Mouse (Mus musculus) monocyte, adult 2 months (primary cell): ENCODE measurements at regions not wholly inside any gene's neighbourhood (a gene's known extent, or its start where the extent isn't known, plus 50 kb on each side); places are given as distances from the start of the nearest gene placed in this dataset.
A peak's percentile ranks its signal among the peaks of the same experiment; 100 is the strongest.

Source experiments
- DNase-seq, 2 experiments: peaks; one replicate each; pipeline ENCODE4 v3.0.0; 2022; ENCODE audit warnings: low spot score in 2 of 2, low read depth in 1 of 2

DNA sequence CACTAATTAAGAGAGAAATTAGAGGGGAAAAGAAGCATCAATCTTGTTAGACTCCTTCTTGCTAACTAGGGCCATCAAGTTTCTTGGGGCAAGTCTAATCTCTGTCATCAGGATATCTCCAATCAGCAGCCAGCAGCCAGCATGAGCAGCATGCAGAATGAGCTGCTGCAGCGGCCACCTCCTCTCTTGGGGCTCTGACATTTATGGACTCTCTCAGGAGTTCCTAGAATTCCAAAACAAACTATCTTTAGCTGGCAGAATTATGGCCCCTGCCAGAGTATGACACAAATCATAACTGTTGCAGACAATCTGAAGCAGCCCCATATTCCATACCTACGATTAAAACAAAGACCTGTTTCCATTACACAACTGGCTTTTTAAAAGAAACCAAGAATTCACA lies 56.0 kb upstream of the Tfap2a start:
- no peak for DNase-seq

DNA sequence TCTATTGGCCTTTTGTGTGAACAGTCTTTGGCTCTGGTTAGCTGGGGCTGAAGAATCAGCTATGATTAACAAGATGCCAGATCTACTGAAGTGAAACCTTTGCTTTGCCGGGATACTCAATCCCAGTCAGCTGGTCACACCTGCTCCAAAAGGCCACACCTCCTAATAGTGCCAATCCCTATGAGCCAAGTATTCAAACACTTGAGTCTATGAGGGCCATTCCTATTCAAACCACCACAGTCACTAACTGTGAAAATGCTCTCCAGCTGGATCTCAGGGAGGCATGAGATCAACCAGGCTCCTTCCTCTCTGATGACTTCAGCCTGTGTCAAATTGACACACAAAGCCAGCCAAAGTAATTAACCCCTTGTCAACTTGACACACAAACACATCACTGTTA lies 54.8 kb upstream of the Tfap2a start:
- DNase-seq, result no peak

- DNase-seq, result peak; percentile 4 to 28
Measured at GRCm38 (mm10) chr13:40788225-40788624, 50.0 kb upstream of the Tfap2a start.
